Mouse (Mus musculus): Measurements from ENCODE around the gene Mid1. TPM values are rescaled to one million over a fixed set of nuclear protein-coding genes. Genes with fewer than 3 reads are reported as not detected.

Mid1 gene
- polyA plus RNA-seq, 1 experiment, result 8.8 TPM

- H3K4me3 ChIP-seq (ENCODE audit: insufficient read depth, low read depth, low read length), result no peak overlapping the region
- no peak for DNase-seq
- no peaks in the 10 kb centered on the region for H3K4me1 ChIP-seq (ENCODE audit: control insufficient read depth, insufficient read depth, low read length)
- H3K36me3 ChIP-seq (ENCODE audit: control insufficient read depth, insufficient read depth, low read length), result no peaks in the 10 kb centered on the region
- TF ChIP-seq POLR2A (IDR thresholded peaks at IDR 0.05; ENCODE audit: low read depth, low read length) (no peak), CTCF (conservative IDR thresholded peaks at IDR 0.05; ENCODE audit: insufficient read depth, insufficient read length, low read depth, low read length) (no peak)
- no peaks in the 10 kb centered on the region for H3K27me3 ChIP-seq (replicated peaks; ENCODE audit: control insufficient read depth, insufficient read depth, low read length)
- WGBS, result 67% methylated on average over 4 of the region's 4 CpGs
- no peak overlapping the region for H3K27ac ChIP-seq (ENCODE audit: insufficient read depth, low read depth, low read length)
Observed at GRCm38 (mm10) chrX:169794421-169794820, 109.4 kb downstream of the Mid1 start.

- peak; percentile 63 for DNase-seq
- H3K4me1 ChIP-seq (ENCODE audit: control insufficient read depth, insufficient read depth, low read length), result no peaks in the 10 kb centered on the region
- no peaks in the 10 kb centered on the region for H3K36me3 ChIP-seq (ENCODE audit: control insufficient read depth, insufficient read depth, low read length)
- no peak for TF ChIP-seq POLR2A (IDR thresholded peaks at IDR 0.05; ENCODE audit: low read depth, low read length)
- TF ChIP-seq CTCF (conservative IDR thresholded peaks at IDR 0.05; ENCODE audit: insufficient read depth, insufficient read length, low read depth, low read length), result no peak
- no peaks in the 10 kb centered on the region for H3K27me3 ChIP-seq (replicated peaks; ENCODE audit: control insufficient read depth, insufficient read depth, low read length)
- H3K4me3 ChIP-seq (ENCODE audit: insufficient read depth, low read depth, low read length), result no peak overlapping the region
- H3K27ac ChIP-seq (ENCODE audit: insufficient read depth, low read depth, low read length), result no peak overlapping the region
- 56% methylated on average over 7 of the region's 7 CpGs for WGBS
Observed at GRCm38 (mm10) chrX:169794831-169795311, 109.9 kb downstream of the Mid1 start.

GRCm38 (mm10) chrX:169797148-169797547 is 112.1 kb downstream of the Mid1 start:
- DNase-seq, result no peak
- Histone ChIP-seq H3K4me3 (ENCODE audit: insufficient read depth, low read depth, low read length) (no peak overlapping the region), H3K36me3 (ENCODE audit: control insufficient read depth, insufficient read depth, low read length) (no peaks in the 10 kb centered on the region), H3K27me3 (replicated peaks; ENCODE audit: control insufficient read depth, insufficient read depth, low read length) (no peaks in the 10 kb centered on the region), H3K4me1 (ENCODE audit: control insufficient read depth, insufficient read depth, low read length) (no peaks in the 10 kb centered on the region), H3K27ac (ENCODE audit: insufficient read depth, low read depth, low read length) (no peak overlapping the region)
- 52% methylated on average over 3 of the region's 3 CpGs for WGBS
- TF ChIP-seq POLR2A (IDR thresholded peaks at IDR 0.05; ENCODE audit: low read depth, low read length) (no peak), CTCF (conservative IDR thresholded peaks at IDR 0.05; ENCODE audit: insufficient read depth, insufficient read length, low read depth, low read length) (no peak)

- Histone ChIP-seq H3K27me3 (replicated peaks; ENCODE audit: control insufficient read depth, insufficient read depth, low read length) (no peaks in the 10 kb centered on the region), H3K27ac (ENCODE audit: insufficient read depth, low read depth, low read length) (no peak overlapping the region; the same call in 1 of the 2 replicates), H3K4me3 (ENCODE audit: insufficient read depth, low read depth, low read length) (no peak overlapping the region), H3K36me3 (ENCODE audit: control insufficient read depth, insufficient read depth, low read length) (no peaks in the 10 kb centered on the region), H3K4me1 (ENCODE audit: control insufficient read depth, insufficient read depth, low read length) (no peaks in the 10 kb centered on the region)
- TF ChIP-seq CTCF (conservative IDR thresholded peaks at IDR 0.05; ENCODE audit: insufficient read depth, insufficient read length, low read depth, low read length) (no peak), POLR2A (IDR thresholded peaks at IDR 0.05; ENCODE audit: low read depth, low read length) (no peak)
- peak; percentile 50 for DNase-seq
- 1% methylated on average over 11 of the region's 11 CpGs for WGBS
Observed at GRCm38 (mm10) chrX:169798987-169799680, 114.1 kb downstream of the Mid1 start.

GRCm38 (mm10) chrX:169800238-169800637 is 115.2 kb downstream of the Mid1 start:
- Histone ChIP-seq H3K27me3 (replicated peaks; ENCODE audit: control insufficient read depth, insufficient read depth, low read length) (no peaks in the 10 kb centered on the region), H3K4me1 (ENCODE audit: control insufficient read depth, insufficient read depth, low read length) (no peaks in the 10 kb centered on the region), H3K4me3 (ENCODE audit: insufficient read depth, low read depth, low read length) (no peak overlapping the region), H3K36me3 (ENCODE audit: control insufficient read depth, insufficient read depth, low read length) (no peaks in the 10 kb centered on the region), H3K27ac (ENCODE audit: insufficient read depth, low read depth, low read length) (no peak overlapping the region)
- TF ChIP-seq CTCF (conservative IDR thresholded peaks at IDR 0.05; ENCODE audit: insufficient read depth, insufficient read length, low read depth, low read length), result no peak
- TF ChIP-seq POLR2A (IDR thresholded peaks at IDR 0.05; ENCODE audit: low read depth, low read length), result no peak
- 78% methylated on average over 4 of the region's 4 CpGs for WGBS
- no peak for DNase-seq

- H3K4me3 ChIP-seq (ENCODE audit: insufficient read depth, low read depth, low read length), result no peak overlapping the region
- no peaks in the 10 kb centered on the region for H3K27me3 ChIP-seq (replicated peaks; ENCODE audit: control insufficient read depth, insufficient read depth, low read length)
- 16% methylated on average over 5 of the region's 5 CpGs for WGBS
- H3K27ac ChIP-seq (ENCODE audit: insufficient read depth, low read depth, low read length), result no peak overlapping the region
- TF ChIP-seq POLR2A (IDR thresholded peaks at IDR 0.05; ENCODE audit: low read depth, low read length), result no peak
- no peak for TF ChIP-seq CTCF (conservative IDR thresholded peaks at IDR 0.05; ENCODE audit: insufficient read depth, insufficient read length, low read depth, low read length)
- DNase-seq, result peak; percentile 53
- H3K36me3 ChIP-seq (ENCODE audit: control insufficient read depth, insufficient read depth, low read length), result no peaks in the 10 kb centered on the region
- no peaks in the 10 kb centered on the region for H3K4me1 ChIP-seq (ENCODE audit: control insufficient read depth, insufficient read depth, low read length)
Observed at GRCm38 (mm10) chrX:169805791-169806190, 120.8 kb downstream of the Mid1 start.

- 94% methylated on average over 3 of the region's 3 CpGs for WGBS
- no peaks in the 10 kb centered on the region for H3K27me3 ChIP-seq (replicated peaks; ENCODE audit: control insufficient read depth, insufficient read depth, low read length)
- H3K4me1 ChIP-seq (ENCODE audit: control insufficient read depth, insufficient read depth, low read length), result no peaks in the 10 kb centered on the region
- H3K4me3 ChIP-seq (ENCODE audit: insufficient read depth, low read depth, low read length), result no peak overlapping the region
- H3K36me3 ChIP-seq (ENCODE audit: control insufficient read depth, insufficient read depth, low read length), result no peaks in the 10 kb centered on the region
- H3K27ac ChIP-seq (ENCODE audit: insufficient read depth, low read depth, low read length), result no peak overlapping the region
- TF ChIP-seq POLR2A (IDR thresholded peaks at IDR 0.05; ENCODE audit: low read depth, low read length) (no peak), CTCF (conservative IDR thresholded peaks at IDR 0.05; ENCODE audit: insufficient read depth, insufficient read length, low read depth, low read length) (no peak)
- DNase-seq, result no peak
Observed at GRCm38 (mm10) chrX:169807744-169808143, 122.7 kb downstream of the Mid1 start.

Data from kidney, adult 2 months (tissue).